Mouse (Mus musculus): ENCODE results near the gene Scfd2.
A peak's percentile ranks its signal among the peaks of the same experiment; 100 is the strongest.

The Scfd2 gene

GRCm38 (mm10) chr5:74531630-74532280 is at the start of gene Scfd2:
Gene Scfd2 (minus strand): TSS chr5:74531759.
- peak; percentile 95 for DNase-seq (ENCODE audit: low read depth)

GRCm38 (mm10) chr5:74571767-74572166 is 40.2 kb upstream of the Scfd2 start:
- DNase-seq (ENCODE audit: low read depth): no peak

GRCm38 (mm10) chr5:74561151-74561550 is 29.6 kb upstream of the Scfd2 start:
- DNase-seq (ENCODE audit: low read depth): no peak

GRCm38 (mm10) chr5:74549566-74549965 is 18.0 kb upstream of the Scfd2 start:
- DNase-seq (ENCODE audit: low read depth): no peak

- no peak for DNase-seq (ENCODE audit: low read depth)
These were observed 14.0 kb upstream of the Scfd2 start for GRCm38 (mm10) chr5:74545606-74546005.

- no peak for DNase-seq (ENCODE audit: low read depth)
These were observed 4.8 kb upstream of the Scfd2 start for GRCm38 (mm10) chr5:74536180-74536947.

- DNase-seq (ENCODE audit: low read depth): peak; percentile 91
These were observed 3.9 kb upstream of the Scfd2 start, which contains the start of gene Fip1l1 for GRCm38 (mm10) chr5:74535240-74536021. Gene Fip1l1 (plus strand): TSS chr5:74535449.

GRCm38 (mm10) chr5:74530785-74531184 is 774 bp downstream of the Scfd2 start:
- DNase-seq (ENCODE audit: low read depth): no peak

- DNase-seq (ENCODE audit: low read depth): no peak
These were observed 4.5 kb downstream of the Scfd2 start for GRCm38 (mm10) chr5:74527025-74527424.

- no peak for DNase-seq (ENCODE audit: low read depth)
These were observed 19.9 kb downstream of the Scfd2 start for GRCm38 (mm10) chr5:74511686-74512085.

- DNase-seq (ENCODE audit: low read depth): no peak
These were observed 38.9 kb downstream of the Scfd2 start for GRCm38 (mm10) chr5:74492705-74493104.

- no peak for DNase-seq (ENCODE audit: low read depth)
These were observed 46.9 kb downstream of the Scfd2 start for GRCm38 (mm10) chr5:74484646-74485045.

GRCm38 (mm10) chr5:74482633-74483032 is 48.9 kb downstream of the Scfd2 start:
- DNase-seq (ENCODE audit: low read depth): no peak

- DNase-seq (ENCODE audit: low read depth): no peak
These were observed 49.5 kb downstream of the Scfd2 start for GRCm38 (mm10) chr5:74482034-74482433.

GRCm38 (mm10) chr5:74480409-74480808 is 51.1 kb downstream of the Scfd2 start:
- DNase-seq (ENCODE audit: low read depth): no peak

GRCm38 (mm10) chr5:74479947-74480346 is 51.6 kb downstream of the Scfd2 start:
- DNase-seq (ENCODE audit: low read depth): no peak

- DNase-seq (ENCODE audit: low read depth): no peak
These were observed 52.4 kb downstream of the Scfd2 start for GRCm38 (mm10) chr5:74479157-74479556.

GRCm38 (mm10) chr5:74476551-74476950 is 55.0 kb downstream of the Scfd2 start:
- DNase-seq (ENCODE audit: low read depth): no peak

GRCm38 (mm10) chr5:74473117-74473516 is 58.4 kb downstream of the Scfd2 start:
- DNase-seq (ENCODE audit: low read depth): no peak

GRCm38 (mm10) chr5:74470819-74471218 is 60.7 kb downstream of the Scfd2 start:
- DNase-seq (ENCODE audit: low read depth): peak; percentile 5

GRCm38 (mm10) chr5:74469620-74470019 is 61.9 kb downstream of the Scfd2 start:
- no peak for DNase-seq (ENCODE audit: low read depth)

GRCm38 (mm10) chr5:74467753-74468152 is 63.8 kb downstream of the Scfd2 start:
- no peak for DNase-seq (ENCODE audit: low read depth)

GRCm38 (mm10) chr5:74456759-74457158 is 74.8 kb downstream of the Scfd2 start:
- DNase-seq (ENCODE audit: low read depth): no peak

Data from c-Kit-positive CD71-negative TER-119-negative erythroid progenitor cells, embryonic 14.5 days (primary cell).